Mouse (Mus musculus): ENCODE data around the gene Tnnc2. TPM values are rescaled to one million over a fixed set of nuclear protein-coding genes. Genes with fewer than 3 reads are reported as not detected.

Tnnc2 gene
- not detected for polyA plus RNA-seq (2017; shearing (Covaris generic))

GRCm38 (mm10) chr2:164779481-164780086 lies at the start of gene Tnnc2:
TSS of gene Tnnc2 (minus strand) at chr2:164779967.

GRCm38 (mm10) chr2:164828437-164828836 lies 48.7 kb upstream of the Tnnc2 start, which contains the start of gene Spata25:
TSS of gene Spata25 (minus strand) at chr2:164828537.

GRCm38 (mm10) chr2:164822636-164823165 lies 42.9 kb upstream of the Tnnc2 start, which contains the start of gene Zswim1:
TSS of gene Zswim1 (plus strand) at chr2:164822686.

DNA sequence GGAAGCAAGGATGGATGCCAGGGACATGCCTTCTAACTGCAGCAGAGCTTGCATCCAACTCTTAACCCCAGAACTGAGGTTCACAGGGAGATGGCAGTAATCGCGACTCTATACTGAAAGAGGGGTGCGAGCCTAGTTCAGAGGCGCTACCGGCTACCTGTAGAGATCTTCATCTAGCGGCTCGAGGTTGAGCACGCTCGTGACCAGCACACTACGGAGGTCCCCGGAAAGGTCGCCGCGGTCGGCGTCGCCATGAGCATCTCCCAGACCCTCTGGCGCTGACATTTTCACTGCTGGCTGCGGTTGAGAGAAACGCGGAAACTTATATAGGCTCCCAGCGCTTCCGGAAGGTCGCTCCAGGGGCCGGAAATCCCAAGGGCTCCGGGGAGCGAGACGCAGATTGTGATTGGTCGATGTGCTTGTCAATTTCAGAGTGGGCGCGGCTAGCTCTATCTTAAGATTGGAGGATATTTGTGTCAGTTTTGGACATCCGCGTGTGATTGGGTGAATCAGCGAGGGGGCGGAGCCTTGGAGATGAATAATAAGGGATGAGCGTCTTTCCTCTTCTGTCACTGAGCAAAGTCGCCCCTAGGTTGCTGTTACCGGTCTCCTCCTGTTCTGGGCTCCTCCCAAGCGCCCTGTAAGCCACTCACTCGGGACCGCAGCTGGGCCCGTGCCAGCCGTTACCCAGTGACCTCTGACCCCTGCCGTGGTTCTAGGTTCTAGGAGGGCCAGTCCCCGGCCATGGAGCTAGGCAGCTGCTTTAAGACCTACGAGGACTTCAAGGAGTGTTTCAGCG lies 25.0 kb upstream of the Tnnc2 start, which contains the start of the genes Acot8 and Zswim3:
Acot8 (minus strand) TSS at position 350 of the 799 bp plus-strand sequence.
Zswim3 (plus strand) TSS at position 566 of the 799 bp plus-strand sequence.

DNA sequence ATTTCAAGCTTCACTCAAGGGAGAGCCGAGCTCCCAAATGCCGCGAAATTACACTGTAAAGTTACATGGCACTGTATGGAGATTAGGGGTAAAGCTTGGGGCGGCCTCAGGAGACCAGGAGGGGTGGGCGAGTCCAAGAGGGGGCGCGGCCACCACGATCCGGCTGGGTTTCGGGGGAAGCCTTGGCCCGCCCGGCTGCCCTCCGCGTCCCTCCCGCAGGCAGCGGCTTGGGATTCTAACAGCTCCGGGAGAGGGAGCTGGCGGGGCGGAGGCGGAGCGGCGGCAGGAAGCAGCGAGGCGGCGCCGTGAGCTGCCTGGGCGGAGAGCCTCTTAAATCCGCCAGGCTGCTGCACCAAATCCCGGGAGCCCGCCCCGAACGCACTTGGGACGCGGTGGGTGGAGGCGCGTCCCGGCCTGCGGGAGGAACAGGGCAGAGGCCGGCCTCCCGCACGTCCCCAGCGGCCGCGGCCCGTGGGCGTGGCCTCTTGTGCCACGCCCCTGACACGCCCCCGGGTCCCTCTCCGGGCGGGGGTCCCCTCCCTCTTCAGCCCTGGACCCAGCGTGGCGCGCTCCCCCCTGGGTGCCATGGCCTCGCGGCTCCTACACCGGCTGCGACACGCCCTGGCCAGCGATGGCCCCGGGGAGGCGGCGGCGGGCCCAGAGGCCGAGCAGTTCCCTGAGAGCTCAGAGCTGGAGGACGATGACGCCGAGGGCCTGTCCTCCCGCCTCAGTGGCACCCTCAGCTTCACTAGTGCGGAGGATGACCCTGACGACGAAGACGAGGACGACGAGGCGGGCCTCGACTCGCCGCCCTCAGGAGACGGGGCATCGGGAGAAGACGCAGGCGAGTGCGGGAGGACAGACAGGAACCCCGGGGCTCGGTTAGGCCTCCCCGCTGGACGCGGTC lies 6.0 kb upstream of the Tnnc2 start, which contains the start of gene Snx21:
Snx21 (plus strand) TSS at position 343 of the 907 bp plus-strand sequence.

DNA sequence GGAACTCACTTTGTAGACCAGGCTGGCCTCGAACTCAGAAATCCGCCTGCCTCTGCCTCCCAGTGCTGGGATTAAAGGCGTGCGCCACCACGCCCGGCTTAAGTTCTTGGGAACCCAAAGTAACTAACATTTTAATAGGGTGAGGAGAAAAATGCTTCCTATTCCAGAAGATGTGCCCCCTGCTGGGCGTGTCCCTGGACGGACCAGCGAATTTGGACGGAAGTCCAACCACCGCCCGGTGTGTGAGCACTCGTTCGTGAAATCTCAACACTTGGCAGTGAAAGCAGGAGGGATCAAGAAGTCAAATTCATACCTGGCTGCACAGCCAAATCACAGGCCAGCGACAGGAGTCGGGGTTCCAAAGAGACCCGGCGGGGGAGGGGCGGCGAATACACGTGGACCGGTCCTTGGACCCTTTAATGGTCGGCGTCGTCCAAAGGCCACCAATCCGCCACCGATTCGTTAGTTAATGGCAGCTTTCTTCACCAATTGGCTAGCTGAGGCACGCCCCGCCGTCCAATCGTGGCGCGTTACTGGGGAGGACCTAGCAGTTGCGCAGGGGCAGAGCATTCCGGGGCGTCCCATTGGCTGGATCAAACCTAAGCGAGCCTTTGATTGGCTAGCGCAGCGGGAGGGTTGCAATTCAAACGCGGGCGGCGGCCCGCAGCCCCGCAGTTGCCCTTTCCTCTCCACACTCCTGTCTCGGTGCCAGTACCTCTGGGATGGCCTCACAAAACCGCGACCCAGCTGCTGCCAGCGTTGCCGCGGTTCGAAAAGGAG lies 10.3 kb downstream of the Tnnc2 start, which contains the start of gene Ube2c:
Ube2c (plus strand) TSS at position 641 of the 780 bp plus-strand sequence.

DNA sequence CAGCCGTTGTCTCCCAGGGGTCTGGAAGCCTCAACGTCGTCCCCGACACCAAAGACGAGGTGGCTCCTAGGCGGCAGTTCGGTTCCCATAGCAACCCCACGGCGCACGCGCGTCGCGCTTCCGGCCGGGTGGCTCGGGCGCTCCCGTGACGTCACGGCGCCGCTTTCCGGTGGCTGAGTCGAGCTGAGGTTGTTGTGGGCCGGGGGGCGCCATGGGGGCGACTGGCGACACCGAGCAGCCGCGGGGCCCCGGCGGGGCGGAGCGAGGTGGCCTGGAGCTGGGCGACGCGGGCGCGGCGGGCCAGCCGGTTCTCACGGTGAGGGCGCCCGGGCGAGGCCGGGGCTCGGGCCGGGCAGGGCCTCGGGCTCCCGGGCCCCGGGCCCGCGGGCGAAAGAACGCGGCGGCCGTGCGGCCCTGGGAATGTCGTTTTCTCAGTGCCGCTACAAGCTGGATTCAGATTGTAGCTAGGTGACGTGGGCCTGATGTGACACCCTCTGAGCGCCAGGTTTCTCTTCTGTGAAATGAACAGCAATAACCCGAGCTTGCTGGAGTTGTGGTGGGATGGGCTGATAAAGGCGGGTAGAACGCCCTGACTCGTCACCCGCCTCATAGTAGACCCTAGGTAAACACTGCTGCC lies 33.8 kb downstream of the Tnnc2 start, which contains the start of the genes Wfdc3 and Dnttip1:
Wfdc3 (minus strand) TSS at position 89 of the 637 bp plus-strand sequence.
Dnttip1 (plus strand) TSS at position 141 of the 637 bp plus-strand sequence.

Other genes with a start within 250 kb of the Tnnc2 start
- 1 to 10 TPM in 1 of 2 experiments, under 1 TPM in 1; 0.43 to 1.1 TPM for gene Wfdc2, start 217.6 kb downstream of the Tnnc2 start, polyA plus RNA-seq (2017; shearing (Covaris generic))
- gene Spint3, start 206.5 kb downstream of the Tnnc2 start, polyA plus RNA-seq (2017; shearing (Covaris generic)) = not detected
- gene Wfdc6a, start 194.5 kb downstream of the Tnnc2 start, polyA plus RNA-seq (2017; shearing (Covaris generic)) = not detected
- not detected for gene Eppin, start 186.4 kb downstream of the Tnnc2 start, polyA plus RNA-seq (2017; shearing (Covaris generic))
- gene Wfdc6b, start 166.4 kb downstream of the Tnnc2 start, polyA plus RNA-seq (2017; shearing (Covaris generic)) = under 1 TPM in 1 of 2 experiments, not detected in 1; 0.28 TPM
- under 1 TPM in 1 of 2 experiments, not detected in 1; 0.12 TPM for gene Wfdc8, start 166.3 kb downstream of the Tnnc2 start, polyA plus RNA-seq (2017; shearing (Covaris generic))
- not detected for gene Wfdc16, start 141.2 kb downstream of the Tnnc2 start, polyA plus RNA-seq (2017; shearing (Covaris generic))
- not detected for gene Wfdc10, start 123.9 kb downstream of the Tnnc2 start, polyA plus RNA-seq (2017; shearing (Covaris generic))
- gene Wfdc9, start 123.4 kb downstream of the Tnnc2 start, polyA plus RNA-seq (2017; shearing (Covaris generic)) = not detected
- not detected for gene Wfdc11, start 105.9 kb downstream of the Tnnc2 start, polyA plus RNA-seq (2017; shearing (Covaris generic))
- not detected for gene Wfdc13, start 94.9 kb downstream of the Tnnc2 start, polyA plus RNA-seq (2017; shearing (Covaris generic))
- not detected for gene Spint4, start 81.5 kb downstream of the Tnnc2 start, polyA plus RNA-seq (2017; shearing (Covaris generic))
- not detected for gene Spint5, start 64.7 kb downstream of the Tnnc2 start, polyA plus RNA-seq (2017; shearing (Covaris generic))
- gene Wfdc3, start 34.0 kb downstream of the Tnnc2 start, polyA plus RNA-seq (2017; shearing (Covaris generic)) = under 1 TPM in 1 of 2 experiments, not detected in 1; 0.49 TPM
- 10 to 100 TPM; 64.6 to 68.8 TPM for gene Dnttip1, start 34.0 kb downstream of the Tnnc2 start, polyA plus RNA-seq (2017; shearing (Covaris generic))
- 10 to 100 TPM; 20.3 to 34.2 TPM for gene Ube2c, start 10.1 kb downstream of the Tnnc2 start, polyA plus RNA-seq (2017; shearing (Covaris generic))
- 10 to 100 TPM in 1 of 2 experiments, 1 to 10 TPM in 1; 7.8 to 11.3 TPM for gene Snx21, start 5.9 kb upstream of the Tnnc2 start, polyA plus RNA-seq (2017; shearing (Covaris generic))
- gene Acot8, start 24.9 kb upstream of the Tnnc2 start, polyA plus RNA-seq (2017; shearing (Covaris generic)) = 10 to 100 TPM; 43.0 to 44.5 TPM
- 1 to 10 TPM; 4.5 to 9.6 TPM for gene Zswim3, start 25.1 kb upstream of the Tnnc2 start, polyA plus RNA-seq (2017; shearing (Covaris generic))
- gene Zswim1, start 42.7 kb upstream of the Tnnc2 start, polyA plus RNA-seq (2017; shearing (Covaris generic)) = 10 to 100 TPM; 16.1 to 16.4 TPM
- gene Spata25, start 48.6 kb upstream of the Tnnc2 start, polyA plus RNA-seq (2017; shearing (Covaris generic)) = under 1 TPM in 1 of 2 experiments, not detected in 1; 0.67 TPM
- gene Ctsa, start 52.9 kb upstream of the Tnnc2 start, polyA plus RNA-seq (2017; shearing (Covaris generic)) = 100 to 1,000 TPM; 220 to 295 TPM
- gene Neurl2, start 53.5 kb upstream of the Tnnc2 start, polyA plus RNA-seq (2017; shearing (Covaris generic)) = 1 to 10 TPM; 1.6 to 2.6 TPM
- gene Pltp, start 77.7 kb upstream of the Tnnc2 start, polyA plus RNA-seq (2017; shearing (Covaris generic)) = 1 to 10 TPM; 2.9 to 7.1 TPM
- 100 to 1,000 TPM; 130 to 134 TPM for gene Pcif1, start 99.3 kb upstream of the Tnnc2 start, polyA plus RNA-seq (2017; shearing (Covaris generic))
- 10 to 100 TPM; 21.9 to 32.6 TPM for gene Zfp335, start 131.8 kb upstream of the Tnnc2 start, polyA plus RNA-seq (2017; shearing (Covaris generic))
- gene Mmp9, start 160.8 kb upstream of the Tnnc2 start, polyA plus RNA-seq (2017; shearing (Covaris generic)) = 10 to 100 TPM in 1 of 2 experiments, 1 to 10 TPM in 1; 1.6 to 46.3 TPM
- gene Slc12a5, start 180.8 kb upstream of the Tnnc2 start, polyA plus RNA-seq (2017; shearing (Covaris generic)) = under 1 TPM; 0.25 to 0.57 TPM